Comparison of ENCODE assay signal across 11 mouse cellular contexts in genomic region chr6:83728488-83728887, GRCm38 (mm10). TPM values are rescaled to one million over a fixed set of nuclear protein-coding genes. Genes with fewer than 3 reads are reported as not detected.
A peak's percentile ranks its signal among the peaks of the same experiment; 100 is the strongest.
DNase-seq lines count a peak whose midpoint lies in the region; ATAC-seq and TF ChIP-seq lines count a peak whose summit lies in the region.
"Had no signal": no experiment of that assay in that cellular context is flagged by ENCODE, and none has a peak within 500 bp of the region (broad histone marks: within the 10 kb centered on the region; RNA-seq: fewer than 3 reads in every experiment).

No protein-coding gene starts in this region.

- H3K4me3 ChIP-seq in kidney, embryonic 15.5 days (replicated peaks) = no peak overlapping the region
- H3K4me3 ChIP-seq in ES-Bruce4 (ENCODE audit: low read depth, low read length) = no peak overlapping the region
- H3K4me3 ChIP-seq: liver, embryonic 15.5 days had no signal

- peaks cover 78% of the 10 kb centered on the region for H3K27me3 ChIP-seq in kidney, embryonic 15.5 days
- no peaks in the 10 kb centered on the region for H3K27me3 ChIP-seq in ES-Bruce4 (ENCODE audit: control insufficient read depth, insufficient read depth, low read length, poor library complexity, severe bottlenecking)

- peak; percentile 40 for DNase-seq in kidney, adult 18-20 months
- DNase-seq in 416B (ENCODE audit: low read depth) (peak; percentile 53), MN1 (ENCODE audit: low spot score) (no peak)
- DNase-seq in kidney, postnatal 36 days = peak; percentile 20 to 66
- DNase-seq in gastrocnemius, adult 8-10 months (ENCODE audit: low spot score in 2 of 2) = no peak

- H3K9ac ChIP-seq in kidney, embryonic 15.5 days = no peak overlapping the region
- no peak overlapping the region for H3K9ac ChIP-seq in ES-Bruce4 (ENCODE audit: low read depth, poor library complexity, severe bottlenecking)
- H3K9ac ChIP-seq: liver, embryonic 15.5 days had no signal

- H3K9me3 ChIP-seq in kidney, embryonic 15.5 days (replicated peaks) = no peaks in the 10 kb centered on the region
- no peaks in the 10 kb centered on the region for H3K9me3 ChIP-seq in ES-Bruce4 (replicated peaks; ENCODE audit: control insufficient read depth, insufficient read depth, low read length, poor library complexity, severe bottlenecking)
- H3K9me3 ChIP-seq: liver, embryonic 15.5 days had no signal

- no peak for ATAC-seq in kidney, embryonic 15.5 days (replicated peaks; ENCODE audit: low FRiP score)
- no peak for ATAC-seq in monocyte, adult 5-6 weeks (replicated peaks; ENCODE audit: insufficient number of reproducible peaks, low FRiP score, low TSS enrichment, poor library complexity, severe bottlenecking)

- H3K36me3 ChIP-seq in kidney, embryonic 15.5 days = no peaks in the 10 kb centered on the region
- H3K36me3 ChIP-seq in ES-Bruce4 (ENCODE audit: control insufficient read depth, insufficient read depth, low read length, poor library complexity, severe bottlenecking) = no peaks in the 10 kb centered on the region
- H3K36me3 ChIP-seq: liver, embryonic 15.5 days had no signal

- 65% methylated on average over 3 of the region's 3 CpGs for WGBS in kidney, embryonic 15.5 days

- H3K4me2 ChIP-seq in kidney, embryonic 15.5 days = no peak overlapping the region
- H3K4me2 ChIP-seq: liver, embryonic 15.5 days had no signal

- no peak for TF ChIP-seq POLR2A in ES-Bruce4 (IDR thresholded peaks at IDR 0.05; ENCODE audit: insufficient read depth, low read length)

- H3K4me1 ChIP-seq in kidney, embryonic 15.5 days = no peaks in the 10 kb centered on the region
- no peaks in the 10 kb centered on the region for H3K4me1 ChIP-seq in ES-Bruce4 (ENCODE audit: control insufficient read depth, insufficient read depth, low read length)
- H3K4me1 ChIP-seq: liver, embryonic 15.5 days had no signal

- TF ChIP-seq CTCF in ES-Bruce4 (IDR thresholded peaks at IDR 0.05; ENCODE audit: low read depth, low read length) = peak; percentile 74

- H3K27ac ChIP-seq in kidney, embryonic 15.5 days = no peak overlapping the region
- H3K27ac ChIP-seq in ES-Bruce4 (ENCODE audit: insufficient read depth, low read length) = no peak overlapping the region
- H3K27ac ChIP-seq: liver, embryonic 15.5 days had no signal

- no peak for TF ChIP-seq EP300 in ES-Bruce4 (IDR thresholded peaks at IDR 0.05; ENCODE audit: insufficient read depth, low read depth, low read length)

RNA-seq across cellular contexts. Expression of gene Atp6v1b1, which starts 14.3 kb away (rescaled TPM):
- polyA plus RNA-seq in kidney, embryonic 15.5 days (2015; fragmentation: Nextera tagmentation; extraction: Ambion mirVana) = 7.0 and 8.1 TPM in 2 replicates
- polyA plus RNA-seq in ES-Bruce4 (2011; ENCODE audit: insufficient read depth, insufficient read length, low read depth, missing spikeins) = not detected in 2 replicates
- not detected for total RNA-seq in gastrocnemius, adult 8-10 months (2022)
- not detected in 3 replicates for total RNA-seq in monocyte, adult 5-6 weeks (2017)
- total RNA-seq: common myeloid progenitor, adult 5-6 weeks; heart, postnatal 10 days had no signal
- polyA plus RNA-seq: liver, embryonic 15.5 days had no signal

RNA-seq across cellular contexts. Expression of gene Vax2, which starts 17.4 kb away (rescaled TPM):
- polyA plus RNA-seq in kidney, embryonic 15.5 days (2015; fragmentation: Nextera tagmentation; extraction: Ambion mirVana) = not detected in 2 replicates
- polyA plus RNA-seq in ES-Bruce4 (2011; ENCODE audit: insufficient read depth, insufficient read length, low read depth, missing spikeins) = not detected in 2 replicates
- not detected for total RNA-seq in gastrocnemius, adult 8-10 months (2022)
- not detected in 3 replicates for total RNA-seq in monocyte, adult 5-6 weeks (2017)
- total RNA-seq: common myeloid progenitor, adult 5-6 weeks; heart, postnatal 10 days had no signal
- polyA plus RNA-seq: liver, embryonic 15.5 days had no signal

RNA-seq across cellular contexts. Expression of gene Ankrd53, which starts 34.0 kb away (rescaled TPM):
- not detected in 2 replicates for polyA plus RNA-seq in kidney, embryonic 15.5 days (2015; fragmentation: Nextera tagmentation; extraction: Ambion mirVana)
- not detected in 2 replicates for polyA plus RNA-seq in ES-Bruce4 (2011; ENCODE audit: insufficient read depth, insufficient read length, low read depth, missing spikeins)
- not detected for total RNA-seq in gastrocnemius, adult 8-10 months (2022)
- not detected in 3 replicates for total RNA-seq in monocyte, adult 5-6 weeks (2017)
- total RNA-seq: common myeloid progenitor, adult 5-6 weeks; heart, postnatal 10 days had no signal
- polyA plus RNA-seq: liver, embryonic 15.5 days had no signal

RNA-seq across cellular contexts. Expression of gene Tex261, which starts 47.1 kb away (rescaled TPM):
- polyA plus RNA-seq in kidney, embryonic 15.5 days (2015; fragmentation: Nextera tagmentation; extraction: Ambion mirVana) = 79.7 and 86.7 TPM in 2 replicates
- 26.2 and 28.9 TPM in 2 replicates for polyA plus RNA-seq in ES-Bruce4 (2011; ENCODE audit: insufficient read depth, insufficient read length, low read depth, missing spikeins)
- total RNA-seq in gastrocnemius, adult 8-10 months (2022) = 10 to 100 TPM; 46.9 to 56.0 (median 53.8) TPM
- 28.5 to 36.4 TPM (median 35.7 TPM) in 3 replicates for total RNA-seq in monocyte, adult 5-6 weeks (2017)

RNA-seq across cellular contexts. Expression of gene Cd207, which starts 50.8 kb away (rescaled TPM):
- not detected in 2 replicates for polyA plus RNA-seq in kidney, embryonic 15.5 days (2015; fragmentation: Nextera tagmentation; extraction: Ambion mirVana)
- polyA plus RNA-seq in ES-Bruce4 (2011; ENCODE audit: insufficient read depth, insufficient read length, low read depth, missing spikeins) = not detected in 2 replicates
- not detected for total RNA-seq in gastrocnemius, adult 8-10 months (2022)
- not detected in 3 replicates for total RNA-seq in monocyte, adult 5-6 weeks (2017)
- total RNA-seq: common myeloid progenitor, adult 5-6 weeks had no signal

Comparison
In these comparisons a context has a peak if more than half of its experiments do, and no peak if none do; other contexts are left out.
1. DNase-seq: peak in kidney, adult 18-20 months (single experiment), 416B (single experiment) and kidney, postnatal 36 days (2 of 2); none in gastrocnemius, adult 8-10 months (0 of 2) and MN1 (single experiment).